Mouse (Mus musculus) embryo, embryonic 10.5 days (tissue): ENCODE measurements around the gene Dnah3.

Experiments used
- DNase-seq: peaks from one replicate; pipeline ENCODE4 v3.0.0-alpha.2; 2015; ENCODE audit warnings: low spot score

The Dnah3 gene

GRCm38 (mm10) chr7:119873050-119873449 lies 222.0 kb downstream of the Dnah3 start:
- no peak for DNase-seq
